Mouse (Mus musculus) gastrocnemius, postnatal 4 days (tissue): ENCODE measurements around the gene Intu. TPM values are rescaled to one million over a fixed set of nuclear protein-coding genes. Genes with fewer than 3 reads are reported as not detected.

Experiments
- DNase-seq, 2 experiments: peaks; one replicate each; pipeline ENCODE4 v3.0.0; 2021 to 2022; ENCODE audit warnings: low spot score in 2 of 2, mixed read lengths in 2 of 2
- total RNA-seq, 2 experiments: library from RNA; stranded (reverse); gene quantifications; 2 replicates each; pipeline ENCODE4 v1.2.3; 2021

Gene Intu
- total RNA-seq, 2 experiments from 2014 or later, result 3.2 to 3.9 TPM

GRCm38 (mm10) chr3:40527218-40527617 is 3.9 kb upstream of the Intu start:
- no peak for DNase-seq

- DNase-seq, result no peak
These were observed 2.8 kb upstream of the Intu start for GRCm38 (mm10) chr3:40527976-40528950.

GRCm38 (mm10) chr3:40528958-40529357 is 2.1 kb upstream of the Intu start:
- no peak for DNase-seq

- DNase-seq, result no peak
These were observed 241 bp upstream of the Intu start for GRCm38 (mm10) chr3:40530845-40531244.

- no peak for DNase-seq
These were observed 1.2 kb downstream of the Intu start for GRCm38 (mm10) chr3:40532256-40532655.

GRCm38 (mm10) chr3:40534141-40534540 is 3.1 kb downstream of the Intu start:
- no peak for DNase-seq

GRCm38 (mm10) chr3:40540567-40541554 is 9.8 kb downstream of the Intu start:
- peak; percentile 83 to 88 for DNase-seq

- DNase-seq, result no peak
These were observed 15.5 kb downstream of the Intu start for GRCm38 (mm10) chr3:40546621-40547020.

GRCm38 (mm10) chr3:40652941-40653352 is 121.9 kb downstream of the Intu start:
- no peak for DNase-seq

- DNase-seq, result no peak
These were observed 122.5 kb downstream of the Intu start for GRCm38 (mm10) chr3:40653582-40653981.

- no peak for DNase-seq
These were observed 122.9 kb downstream of the Intu start for GRCm38 (mm10) chr3:40654028-40654427.

GRCm38 (mm10) chr3:40655571-40655970 is 124.5 kb downstream of the Intu start:
- DNase-seq, result no peak

- no peak for DNase-seq
These were observed 125.3 kb downstream of the Intu start for GRCm38 (mm10) chr3:40656339-40656738.

- no peak for DNase-seq
These were observed 129.1 kb downstream of the Intu start for GRCm38 (mm10) chr3:40660231-40660630.

- DNase-seq, result no peak
These were observed 135.0 kb downstream of the Intu start for GRCm38 (mm10) chr3:40666109-40666508.

GRCm38 (mm10) chr3:40666861-40667719 is 136.0 kb downstream of the Intu start:
- DNase-seq, result no peak

GRCm38 (mm10) chr3:40668889-40669288 is 137.8 kb downstream of the Intu start:
- no peak for DNase-seq

GRCm38 (mm10) chr3:40669395-40669794 is 138.3 kb downstream of the Intu start:
- DNase-seq, result no peak

GRCm38 (mm10) chr3:40673515-40673914 is 142.4 kb downstream of the Intu start:
- DNase-seq, result no peak

GRCm38 (mm10) chr3:40674873-40675405 is 143.9 kb downstream of the Intu start:
- no peak for DNase-seq
